Mouse (Mus musculus) mouse trophoblast stem cell (cell line): Measurements from ENCODE around the gene Gm10031.
"Not testable (repeated sequence)": the region's sequence is repeated elsewhere in the genome, so short reads cannot be mapped to it uniquely, and the experiment has no call there.

Experiments
- in situ Hi-C, 2 experiments: fragments of 300-500 bp; cut with MseI, MboI; formaldehyde crosslinking; loops; 2 replicates in 1 of 2; 3 replicates in 1 of 2; pipeline ENCODE4 v1.15.1; 2025

Gene Gm10031

DNA sequence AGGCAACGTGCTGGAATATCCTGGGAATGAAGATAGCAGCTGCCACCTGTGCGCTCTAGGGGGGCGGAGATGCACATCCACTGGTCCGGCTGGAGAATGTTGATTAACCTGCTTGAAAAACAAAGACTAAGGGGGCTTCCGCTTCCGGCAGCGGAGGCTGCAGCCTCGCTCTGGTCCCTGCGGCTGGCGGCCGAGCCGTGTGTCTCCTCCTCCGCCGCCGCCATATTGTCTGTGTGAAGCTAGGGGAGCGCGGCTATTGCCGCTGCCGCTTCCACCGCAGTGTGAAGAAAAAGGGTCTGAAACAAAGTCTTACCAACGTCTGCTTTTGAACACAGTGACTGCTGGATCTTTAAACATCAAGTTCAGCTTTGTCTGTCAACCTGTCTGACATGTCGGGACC lies at the start of gene Gm10031:
Gene Gm10031 (plus strand): TSS at position 171 of the 400 bp plus-strand sequence.
- in situ Hi-C loops = not testable (repeated sequence)

DNA sequence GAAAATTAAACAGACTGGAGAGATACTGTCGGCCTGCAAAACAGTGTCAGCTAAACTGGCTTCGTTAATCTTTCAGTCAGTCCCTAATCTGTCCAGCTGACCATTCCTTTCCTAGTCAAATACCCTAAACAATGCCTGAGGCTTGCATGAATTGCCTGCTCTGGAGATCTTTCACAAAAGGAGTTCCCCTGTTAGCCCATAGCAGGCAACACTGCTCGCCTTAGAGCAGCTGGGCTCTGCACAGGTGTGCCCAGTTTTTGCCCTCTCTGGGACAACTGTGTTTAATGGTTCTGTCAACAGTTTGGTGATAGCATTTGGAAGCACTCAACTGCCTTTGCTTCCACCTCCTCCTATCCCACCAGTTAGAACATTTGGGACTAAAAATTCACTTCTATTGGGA lies 49.0 kb upstream of the Gm10031 start:
- in situ Hi-C loops = no loop called here

DNA sequence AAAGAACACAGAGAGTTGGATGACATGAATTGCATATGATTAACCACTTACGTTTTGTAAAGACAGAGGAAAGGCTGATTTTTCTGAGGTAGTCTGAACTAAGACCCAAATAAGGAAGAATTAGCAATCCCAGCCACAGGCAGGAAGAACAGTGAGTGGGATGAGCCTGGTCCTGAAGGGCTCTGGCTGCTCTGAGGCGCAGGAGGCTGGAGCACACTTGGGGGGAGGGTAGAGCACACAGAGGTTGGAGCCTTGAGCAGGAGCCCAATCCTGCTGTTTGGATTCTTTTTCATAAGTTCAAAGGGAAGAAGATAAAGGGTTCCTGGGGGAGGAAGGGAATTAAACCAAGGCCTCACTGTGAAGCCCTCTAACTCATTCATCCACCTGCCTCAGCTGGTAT lies 47.8 kb upstream of the Gm10031 start:
- in situ Hi-C loops = no loop called here

DNA sequence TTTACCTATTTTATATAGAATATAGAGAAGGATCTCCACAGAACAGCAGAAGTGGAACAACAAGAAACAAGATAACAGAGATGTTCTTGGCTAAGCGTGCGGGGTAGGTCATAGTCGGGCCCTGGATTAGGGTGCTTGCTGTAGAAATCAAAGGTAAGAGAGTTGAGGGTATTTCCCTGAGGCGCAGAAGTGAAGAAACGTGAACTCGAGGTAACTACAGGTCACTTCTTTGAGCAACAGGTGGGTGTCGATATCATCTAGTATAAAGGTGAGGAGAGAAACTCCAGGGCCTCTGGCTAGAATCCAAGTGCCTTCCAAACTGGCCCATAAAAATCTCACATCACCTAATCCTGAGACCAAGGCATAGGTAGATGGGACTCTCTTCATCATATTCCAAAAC lies 47.3 kb upstream of the Gm10031 start:
- in situ Hi-C loops = no loop called here

DNA sequence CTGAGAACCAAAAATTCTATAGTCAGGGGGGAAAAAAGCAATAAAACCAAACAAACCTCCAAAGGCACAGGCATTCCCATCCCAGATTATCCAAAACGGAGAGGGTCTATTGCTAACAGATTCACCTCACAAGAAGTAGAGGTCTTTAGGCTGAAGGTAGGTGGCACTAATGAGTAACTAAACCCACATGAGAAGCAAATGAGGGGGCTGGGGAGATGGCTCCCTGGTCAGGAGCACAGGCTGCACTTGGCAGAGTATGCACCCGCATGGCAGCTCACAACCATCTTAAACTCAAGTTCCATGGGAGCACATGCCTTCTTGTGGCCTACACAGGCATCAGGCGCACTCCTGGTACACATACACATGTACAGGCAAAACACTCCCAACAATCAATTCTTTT lies 42.0 kb upstream of the Gm10031 start:
- in situ Hi-C loops = no loop called here

DNA sequence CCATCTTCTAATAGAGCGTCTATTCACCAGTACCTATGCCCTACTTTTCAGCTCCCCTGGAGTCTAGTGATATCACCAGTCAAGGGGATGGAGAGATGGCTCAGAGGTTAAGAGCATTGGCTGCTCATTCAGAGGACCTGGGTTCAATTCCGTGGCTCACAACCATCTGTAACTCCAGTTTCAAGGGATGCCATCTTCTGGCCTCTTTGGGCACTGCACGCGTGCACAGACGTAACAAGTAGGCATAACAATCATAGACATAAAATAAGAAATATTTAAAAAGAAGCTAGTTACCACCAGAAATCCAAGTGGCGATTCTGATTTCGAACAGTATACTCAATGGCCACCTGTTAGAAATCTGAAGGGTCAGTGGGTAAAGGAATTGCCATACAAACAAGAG lies 36.3 kb upstream of the Gm10031 start:
- in situ Hi-C loops = no loop called here

DNA sequence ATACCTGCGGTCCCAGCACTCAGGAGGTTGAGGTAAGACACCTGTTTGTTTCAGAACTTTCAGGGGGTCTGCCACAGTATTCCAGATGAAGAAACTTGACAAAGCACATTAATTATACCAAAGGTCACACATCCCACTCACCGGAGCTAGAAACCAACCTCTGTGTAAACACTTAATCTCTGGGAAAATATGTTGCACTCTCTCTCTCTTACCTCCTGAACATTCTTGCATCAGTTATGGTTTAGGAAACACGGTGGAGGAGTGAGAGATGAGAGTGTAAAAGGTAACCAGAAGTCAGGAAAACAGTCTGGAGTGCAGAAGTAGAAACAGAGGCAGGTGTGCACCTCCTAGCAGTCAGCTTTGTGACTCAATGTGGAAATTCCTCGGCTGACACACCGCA lies 35.8 kb upstream of the Gm10031 start:
- in situ Hi-C loops = no loop called here

DNA sequence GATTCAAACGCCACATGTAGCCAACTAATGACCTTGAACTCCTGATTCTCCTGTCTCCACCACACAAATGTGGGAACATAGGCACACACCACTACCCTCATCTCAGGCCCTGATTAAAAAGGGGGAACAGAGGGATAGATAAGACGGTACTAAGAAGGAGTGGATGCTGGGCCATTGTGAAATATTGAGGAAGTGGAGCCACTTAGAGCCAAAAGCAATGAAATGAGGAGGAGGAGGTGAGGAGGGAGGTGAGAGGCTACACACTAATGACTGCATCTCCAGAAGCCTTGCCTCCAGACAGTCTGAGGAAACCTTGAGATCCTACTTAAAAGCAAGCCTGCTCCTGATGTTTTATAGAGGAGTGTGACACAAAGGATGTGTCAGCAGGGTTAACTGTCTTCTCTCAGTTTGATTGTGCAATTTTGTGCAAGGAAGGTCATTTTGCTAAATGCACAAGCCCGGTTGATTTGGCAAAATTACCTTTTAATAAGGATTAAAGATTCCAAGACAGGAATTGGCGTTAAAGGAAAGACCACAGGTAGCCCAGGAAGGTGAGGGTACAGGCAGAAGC lies 32.5 kb upstream of the Gm10031 start:
- in situ Hi-C loops = no loop called here

DNA sequence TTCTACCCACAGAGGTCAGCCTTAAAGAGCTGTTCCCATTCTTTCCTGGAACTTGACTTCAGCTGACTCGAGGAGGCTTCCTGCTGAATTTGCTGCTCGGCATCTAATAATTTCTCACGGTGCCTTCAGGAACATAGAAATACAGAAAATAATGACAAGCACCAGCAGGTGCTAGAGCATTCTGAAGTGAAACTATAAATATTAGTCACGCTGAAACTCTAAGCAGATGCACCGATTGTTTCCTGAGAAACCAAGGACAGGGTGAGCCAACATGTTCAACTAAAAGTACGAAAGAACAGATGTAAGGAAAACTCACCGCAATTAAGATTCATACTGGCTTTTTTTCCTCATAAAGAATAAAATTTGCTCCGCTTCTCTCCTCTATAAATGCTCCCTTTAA lies 28.8 kb upstream of the Gm10031 start:
- in situ Hi-C loops = no loop called here

DNA sequence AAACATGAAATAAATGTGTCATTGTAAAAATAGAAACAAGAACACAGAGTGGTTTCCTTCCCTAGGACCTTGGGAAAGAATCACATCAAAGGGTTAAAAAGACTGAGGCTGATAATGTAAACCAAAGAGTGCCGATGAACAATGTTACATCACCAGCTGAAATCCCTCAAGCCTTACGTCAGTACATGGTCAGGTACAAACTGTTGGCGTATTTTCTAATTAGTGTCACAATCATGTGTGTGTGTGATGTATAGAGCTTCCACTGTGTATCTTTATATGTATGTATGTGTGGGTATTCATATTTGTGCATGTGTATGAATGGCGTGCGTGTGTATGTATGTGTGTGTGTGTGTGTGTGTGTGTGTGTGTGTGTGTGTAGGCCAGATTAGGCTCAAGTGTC lies 26.9 kb upstream of the Gm10031 start:
- in situ Hi-C loops = no loop called here

DNA sequence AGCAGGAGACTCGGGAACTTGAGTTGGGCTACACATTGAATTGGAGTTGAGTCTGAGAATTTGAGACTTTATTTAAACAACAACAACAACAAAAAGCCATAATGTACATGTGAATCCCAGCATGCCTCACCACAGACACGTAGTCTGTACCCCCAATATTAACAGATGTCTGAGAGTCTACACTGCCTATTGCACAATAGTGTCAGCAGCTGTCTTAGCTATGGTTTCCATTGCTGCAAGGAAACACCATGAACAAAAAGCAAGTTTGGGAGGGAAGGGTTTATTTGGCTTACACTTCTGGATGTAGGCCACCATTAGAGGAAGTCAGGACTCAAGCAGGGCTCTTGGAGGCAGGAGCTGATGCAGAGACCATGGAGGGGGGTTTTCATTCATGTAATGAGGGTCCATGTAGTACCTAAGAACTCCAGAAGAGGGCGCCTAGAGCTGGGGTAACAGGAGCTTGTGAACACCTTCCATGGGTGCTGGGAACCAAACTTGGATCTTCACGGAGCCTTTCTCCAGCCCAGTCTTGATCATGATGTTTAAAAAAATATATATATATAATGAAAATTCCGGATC lies 18.8 kb upstream of the Gm10031 start:
- in situ Hi-C loops = no loop called here

DNA sequence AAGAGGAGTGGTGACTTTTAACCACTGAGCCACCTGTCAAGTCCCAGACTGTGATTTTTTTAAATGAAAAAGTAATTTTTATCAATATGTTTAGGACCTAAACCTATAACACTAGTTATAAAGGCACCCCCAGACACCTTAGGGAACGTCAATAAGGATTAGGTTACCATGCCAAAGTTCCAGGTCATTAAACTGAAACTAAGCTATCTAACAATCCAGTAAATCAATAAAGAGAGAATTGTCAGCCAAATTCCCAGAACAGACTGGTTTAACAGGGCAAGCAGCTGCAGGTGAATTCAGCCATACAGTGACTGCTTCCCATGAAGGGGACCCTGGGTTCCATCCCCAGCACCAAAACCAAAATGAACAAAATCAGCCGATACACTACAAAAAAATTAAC lies 17.9 kb upstream of the Gm10031 start:
- in situ Hi-C loops = no loop called here

DNA sequence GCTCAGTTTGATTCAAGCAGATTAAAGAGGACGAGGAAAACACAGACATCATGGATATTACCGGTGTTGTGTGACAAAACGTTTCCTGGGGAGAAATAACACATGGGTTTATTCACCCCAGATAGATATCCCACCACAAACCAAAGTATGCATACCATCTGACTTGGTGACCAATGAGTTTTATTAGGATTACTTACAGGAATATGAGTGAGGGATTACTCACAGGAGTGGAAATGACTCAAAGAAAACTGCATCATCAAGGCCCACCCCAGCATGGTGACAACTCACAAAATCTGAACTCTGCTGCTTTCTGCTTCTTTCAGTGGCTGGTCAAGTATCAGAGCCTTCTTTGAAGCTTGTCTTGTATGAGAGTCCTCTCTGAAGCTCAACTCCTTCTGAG lies 16.1 kb upstream of the Gm10031 start:
- in situ Hi-C loops = no loop called here

DNA sequence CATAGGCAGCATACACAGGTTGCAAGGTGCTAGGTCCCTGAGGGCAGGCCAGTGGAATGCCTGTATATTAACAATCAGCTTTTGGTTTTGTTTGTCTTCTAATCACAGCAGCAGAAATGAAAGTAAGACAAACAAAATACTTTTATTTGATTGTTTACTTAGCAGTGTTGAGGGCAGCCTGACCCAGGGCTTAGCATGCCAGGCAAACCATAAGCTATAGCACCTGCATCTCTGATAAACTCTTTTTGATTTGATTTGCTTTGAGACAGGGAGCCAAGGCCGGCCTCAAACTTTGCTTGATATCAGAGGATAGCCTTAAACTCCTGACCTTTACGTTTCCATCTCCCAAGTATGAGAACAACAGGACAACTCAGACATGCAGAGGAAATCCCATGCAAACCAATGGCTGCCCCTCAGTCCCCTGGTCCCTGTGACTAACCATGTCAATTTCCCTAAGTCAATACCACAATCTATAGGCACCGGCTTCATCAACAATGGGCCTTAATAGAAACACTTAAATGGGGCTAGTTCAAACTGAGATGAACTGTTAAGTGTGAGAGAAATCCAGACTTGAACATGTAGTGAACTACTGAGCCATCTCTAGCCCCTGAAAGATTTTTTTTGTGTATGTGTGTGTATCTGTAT lies 3.6 kb upstream of the Gm10031 start:
- in situ Hi-C loops = no loop called here

DNA sequence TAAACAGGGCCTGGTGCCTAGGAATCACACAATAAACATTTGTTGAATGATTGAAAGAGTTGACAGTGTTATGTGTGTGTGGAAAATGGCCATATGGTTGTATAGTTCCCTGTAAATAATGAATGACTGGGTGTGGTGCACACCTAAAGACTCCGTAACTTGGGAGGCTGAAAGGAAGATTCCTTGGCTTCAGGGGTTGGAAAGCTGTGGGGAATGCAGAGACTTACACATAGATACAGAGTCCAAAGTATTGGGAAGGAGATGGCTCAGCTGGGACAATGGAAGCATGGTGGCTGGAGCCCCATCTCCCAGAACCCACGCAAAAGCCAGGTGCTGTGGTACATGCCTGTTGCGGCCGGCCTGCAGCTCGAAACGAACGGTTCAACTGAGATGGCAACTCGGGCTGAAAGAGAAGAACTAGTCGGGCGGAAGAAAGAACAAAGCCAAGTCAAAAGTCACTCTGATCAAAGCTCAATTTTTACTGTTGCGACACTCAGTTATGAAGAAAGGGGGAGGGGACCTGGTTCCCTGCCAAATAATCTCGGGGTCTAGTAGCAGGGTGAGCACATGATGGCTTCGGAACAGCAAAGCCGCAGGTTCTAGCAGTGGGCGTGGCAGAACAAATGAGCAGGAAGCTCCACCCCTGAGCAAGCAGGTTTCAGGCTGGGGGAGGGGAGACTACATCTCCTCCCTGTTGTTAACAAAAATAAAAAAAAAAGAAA lies 1.9 kb upstream of the Gm10031 start:
- in situ Hi-C loops = no loop called here

DNA sequence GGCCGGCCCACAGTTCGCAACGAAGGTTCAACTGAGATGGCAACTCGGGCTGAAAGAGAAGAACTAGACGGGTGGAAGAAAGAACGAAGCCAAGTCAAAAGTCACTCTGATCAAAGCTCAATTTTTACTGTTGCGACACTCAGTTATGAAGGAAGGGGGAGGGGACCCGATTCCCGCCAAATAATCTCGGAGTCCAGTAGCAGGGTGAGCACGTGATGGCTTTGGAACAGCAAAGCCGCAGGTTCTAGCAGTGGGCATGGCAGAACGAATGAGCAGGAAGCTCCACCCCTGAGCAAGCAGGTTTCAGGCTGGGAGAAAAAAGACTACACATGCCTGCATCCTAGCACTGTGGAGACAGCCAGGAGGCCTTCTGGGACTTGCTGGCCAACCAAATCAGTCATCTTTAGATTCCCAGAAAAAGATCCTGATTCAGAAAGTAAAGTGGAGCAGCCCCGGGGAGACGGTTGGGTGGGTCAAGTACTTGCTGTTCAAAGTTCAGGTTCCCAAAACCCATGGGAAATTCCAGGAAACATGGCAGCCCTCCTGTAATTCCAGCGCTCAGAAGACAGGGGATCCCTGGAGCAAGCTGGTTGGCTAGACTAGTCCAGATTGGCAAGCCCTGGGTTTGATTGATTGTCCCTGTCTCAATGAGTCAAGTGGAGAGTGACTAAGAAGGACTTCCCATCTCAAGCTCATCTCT lies 8.8 kb downstream of the Gm10031 start:
- in situ Hi-C loops = not testable (repeated sequence)

DNA sequence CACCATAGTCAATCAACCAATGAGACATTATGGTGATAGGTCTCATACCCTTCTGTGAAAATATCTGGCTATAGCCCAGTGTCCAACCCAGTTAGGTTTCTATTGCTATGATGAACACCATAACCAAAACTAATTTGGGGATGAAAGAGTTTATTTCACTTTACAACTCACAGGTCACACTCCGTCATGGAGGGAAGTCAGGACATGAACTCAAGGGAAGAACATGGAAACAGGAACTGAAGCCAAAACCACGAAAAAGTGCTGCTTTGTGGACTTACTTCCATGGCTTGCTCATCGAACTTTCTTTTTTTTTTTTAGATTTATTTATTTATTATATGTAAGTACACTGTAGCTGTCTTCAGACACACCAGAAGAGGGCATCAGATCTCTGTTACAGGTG lies 9.7 kb downstream of the Gm10031 start:
- in situ Hi-C loops = no loop called here

DNA sequence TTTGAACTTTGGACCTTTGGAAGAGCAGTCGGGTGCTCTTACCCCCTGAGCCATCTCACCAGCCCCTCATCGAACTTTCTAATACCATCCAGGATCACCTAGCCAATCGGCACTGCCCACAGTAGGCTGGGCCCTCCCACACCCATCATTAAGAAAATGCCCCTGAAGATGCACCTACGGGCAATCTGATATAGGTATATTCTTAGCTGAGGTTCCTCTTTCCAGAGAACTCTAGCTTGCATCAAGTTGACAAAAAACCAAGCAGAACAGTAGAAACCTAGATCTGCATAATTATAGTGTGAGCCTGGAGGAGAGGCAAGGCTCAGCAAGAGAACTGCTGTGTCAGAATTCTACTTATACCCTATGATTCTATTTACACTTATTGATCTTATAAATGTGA lies 10.1 kb downstream of the Gm10031 start:
- in situ Hi-C loops = no loop called here

DNA sequence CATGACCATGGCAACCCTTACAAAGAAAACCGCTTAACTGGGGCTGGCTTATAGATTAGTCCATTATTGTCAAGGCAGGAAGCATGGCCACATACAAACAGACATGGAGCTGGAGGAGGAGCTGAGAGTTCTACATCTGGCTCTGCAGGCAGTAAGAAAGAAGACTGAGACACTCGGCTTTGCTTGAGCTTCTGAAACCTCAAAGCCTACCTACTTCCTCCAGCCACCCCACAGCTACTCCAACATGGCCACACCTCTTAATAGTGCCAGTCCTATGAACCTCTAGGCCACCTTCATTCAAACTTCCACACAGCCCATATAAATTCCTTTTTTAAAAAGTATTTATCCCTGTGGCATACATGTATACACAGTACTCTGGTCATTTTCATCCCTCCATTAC lies 13.2 kb downstream of the Gm10031 start:
- in situ Hi-C loops = no loop called here

DNA sequence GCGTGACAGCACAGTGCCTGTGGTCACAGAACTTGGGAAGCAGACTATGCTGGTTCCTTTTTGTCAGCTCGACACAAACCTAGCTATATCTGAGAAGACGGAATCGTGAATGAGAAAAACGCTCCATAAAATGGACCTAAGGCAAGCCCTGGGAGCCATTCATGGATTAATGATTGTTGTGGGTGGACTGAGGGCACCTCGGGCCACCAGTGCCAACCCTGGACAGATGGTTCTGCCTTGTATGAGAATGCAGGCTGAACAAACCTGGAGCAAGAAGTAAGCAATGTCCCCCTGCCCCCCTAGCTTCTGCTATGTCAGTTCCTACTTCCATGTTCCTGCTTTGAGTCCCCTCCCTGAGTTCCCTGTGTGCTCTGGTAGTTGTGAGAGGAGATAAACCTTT lies 13.9 kb downstream of the Gm10031 start:
- in situ Hi-C loops = no loop called here

DNA sequence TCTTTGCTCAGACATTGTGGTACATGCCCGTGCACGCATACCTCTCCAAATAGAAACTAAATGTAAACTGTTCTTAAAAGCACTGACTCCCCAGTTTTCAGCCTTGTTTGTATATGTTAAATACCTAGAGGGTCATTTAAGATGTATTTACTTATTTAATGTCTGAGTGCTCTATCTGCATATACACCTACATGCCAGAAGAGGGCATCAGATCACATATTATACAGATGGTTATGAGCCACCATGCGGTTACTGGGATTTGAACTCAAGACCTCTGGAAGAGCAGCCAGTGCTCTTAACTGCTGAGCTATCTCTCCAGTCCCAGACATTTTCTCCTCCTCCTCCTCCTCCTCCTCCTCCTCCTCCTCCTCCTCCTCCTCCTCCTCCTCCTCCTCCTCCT lies 14.6 kb downstream of the Gm10031 start:
- in situ Hi-C loops = no loop called here

DNA sequence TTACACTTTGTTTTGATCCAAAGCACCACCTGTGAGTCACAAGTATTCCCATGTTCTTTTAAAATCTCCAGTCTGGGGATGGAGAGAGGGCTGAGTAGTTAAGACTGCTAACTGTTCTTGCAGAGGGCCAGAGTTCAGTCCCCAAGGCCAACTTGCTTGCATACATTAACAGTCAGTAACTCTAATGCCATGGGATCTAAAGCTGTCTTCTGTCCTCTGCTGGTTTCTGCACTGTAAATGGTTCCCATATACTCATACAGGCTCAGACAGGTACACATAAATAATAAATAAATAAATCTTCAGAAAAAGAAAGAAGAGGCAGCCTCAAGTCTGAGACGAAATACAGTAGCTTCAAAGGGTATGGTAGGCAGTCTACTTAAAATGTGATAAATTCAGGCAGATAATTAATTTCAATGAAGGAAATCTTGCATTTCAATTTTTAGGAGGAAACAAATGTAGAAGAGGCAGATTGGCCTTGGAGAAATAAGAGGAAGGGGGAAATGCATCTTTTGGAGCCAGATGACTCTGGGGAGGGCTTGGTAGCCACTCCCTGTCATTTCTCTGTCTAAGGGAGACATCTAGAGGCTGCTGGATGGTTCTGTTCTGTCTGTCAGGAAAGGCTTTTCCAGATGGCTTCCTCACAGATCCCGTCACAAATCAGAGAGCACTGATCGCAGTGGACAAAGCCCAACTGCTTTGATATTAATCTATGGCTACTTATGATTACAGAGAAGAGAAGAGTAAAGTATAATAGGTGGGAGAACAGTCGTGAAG lies 16.2 kb downstream of the Gm10031 start:
- in situ Hi-C loops = no loop called here
